Mouse (Mus musculus) R1 (cell line): ENCODE results near the gene Fadd.

Experiments used
- DNase-seq: peaks from one replicate; pipeline ENCODE4 v3.0.0-alpha.2; 2018; ENCODE audit warnings: low read depth, low spot score

Gene Fadd

GRCm38 (mm10) chr7:144577876-144578275, 4.4 kb downstream of the Fadd start:
- no peak for DNase-seq

DNA sequence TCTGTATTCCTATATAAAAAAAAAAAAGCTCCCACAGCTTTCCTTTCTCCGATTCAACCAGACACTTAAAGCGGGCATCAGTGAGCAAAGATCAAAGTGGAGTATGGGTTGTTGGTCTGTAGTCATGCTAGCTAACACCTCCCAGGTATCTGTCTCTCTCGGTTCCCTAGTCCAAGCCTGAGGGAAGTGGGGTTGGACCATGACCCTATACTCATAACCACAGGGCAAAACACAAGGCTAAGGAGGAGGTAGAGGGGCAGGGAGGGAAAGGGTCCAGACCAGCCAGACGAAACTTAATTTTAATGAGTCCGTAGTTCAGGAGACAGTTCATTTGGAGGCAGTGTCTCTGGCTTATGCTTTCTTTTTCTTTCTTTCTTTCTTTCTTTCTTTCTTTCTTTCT, 10.0 kb downstream of the Fadd start:
- no peak for DNase-seq

GRCm38 (mm10) chr7:144571598-144571997, 10.7 kb downstream of the Fadd start:
- DNase-seq, result no peak

DNA sequence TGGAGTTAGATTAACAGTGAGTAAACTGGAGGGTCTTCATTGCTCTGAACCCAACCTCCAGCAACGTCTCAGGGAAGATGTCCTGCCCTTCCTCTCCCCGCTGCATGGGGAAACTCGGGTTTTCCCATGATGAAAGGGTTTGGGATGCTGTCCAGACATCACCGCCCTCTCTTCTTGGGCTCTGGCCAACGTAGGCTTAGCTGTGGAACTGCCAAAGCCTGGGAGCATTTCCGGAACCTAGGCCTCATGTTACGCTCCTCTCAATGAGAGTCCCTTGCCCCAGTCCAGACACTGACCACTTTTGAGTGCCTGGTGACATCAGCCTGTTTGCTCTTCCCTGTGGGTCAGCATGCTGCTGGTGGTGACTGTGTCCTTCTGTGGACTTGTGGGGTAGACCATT, 12.8 kb downstream of the Fadd start:
- DNase-seq, result no peak

DNA sequence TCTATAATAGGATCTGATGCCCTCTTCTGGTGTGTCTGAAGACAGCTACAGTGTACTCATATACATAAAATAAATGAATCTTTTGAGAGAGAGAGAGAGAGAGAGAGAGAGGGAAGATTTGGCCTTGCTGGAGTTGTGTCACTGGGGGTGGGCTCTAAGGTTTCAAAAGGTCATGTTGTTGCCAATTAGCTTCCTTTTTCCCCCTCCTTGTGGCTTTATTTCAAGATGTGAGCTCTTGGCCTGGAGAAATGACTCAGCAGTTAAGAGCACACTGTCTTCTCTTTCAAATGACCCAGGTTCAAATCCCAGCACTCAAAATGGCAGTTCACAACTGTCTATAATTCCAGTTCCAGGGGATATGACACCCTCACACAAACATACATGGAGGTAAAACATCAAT, 14.2 kb downstream of the Fadd start:
- DNase-seq, result no peak

DNA sequence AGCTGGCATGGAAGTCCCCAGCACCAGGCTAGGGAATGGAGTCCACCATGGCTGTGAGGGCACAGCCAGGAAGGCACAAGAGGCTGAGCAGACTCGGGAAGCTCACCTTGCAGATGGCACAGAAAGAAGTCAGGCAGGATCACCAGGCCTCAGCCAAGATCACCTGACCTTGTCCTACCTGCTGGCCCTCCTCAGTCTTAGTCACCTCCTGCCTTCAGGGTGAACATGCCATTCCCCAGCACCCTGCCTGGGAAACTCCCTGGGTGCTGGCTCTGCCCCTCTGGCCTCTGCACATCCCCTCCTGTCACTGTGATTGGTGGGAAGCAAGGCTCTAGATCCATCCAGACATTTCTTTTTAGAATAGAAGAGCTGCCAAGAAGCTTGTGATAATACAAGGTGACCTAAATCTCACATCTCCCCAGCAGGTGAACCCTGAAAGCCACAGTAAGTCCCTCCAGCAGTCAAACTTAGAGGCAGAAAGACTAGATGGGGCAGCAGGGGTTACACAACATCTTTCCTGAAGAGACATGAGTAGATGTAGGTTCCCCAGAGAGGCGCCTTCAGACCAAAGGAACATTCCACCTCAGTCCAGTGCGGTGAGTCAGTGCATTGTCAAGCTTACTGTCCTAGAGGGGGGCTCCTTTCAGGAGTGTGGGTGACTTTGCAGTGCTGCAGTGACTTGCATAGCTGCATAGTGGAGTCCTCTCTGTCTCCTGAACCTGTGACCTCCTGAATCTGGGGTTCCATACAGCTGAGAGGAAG, 15.2 kb downstream of the Fadd start:
- no peak for DNase-seq

GRCm38 (mm10) chr7:144563456-144564155, 18.7 kb downstream of the Fadd start:
- DNase-seq, result no peak

GRCm38 (mm10) chr7:144562016-144562415, 20.2 kb downstream of the Fadd start:
- peak; percentile 66 for DNase-seq

DNA sequence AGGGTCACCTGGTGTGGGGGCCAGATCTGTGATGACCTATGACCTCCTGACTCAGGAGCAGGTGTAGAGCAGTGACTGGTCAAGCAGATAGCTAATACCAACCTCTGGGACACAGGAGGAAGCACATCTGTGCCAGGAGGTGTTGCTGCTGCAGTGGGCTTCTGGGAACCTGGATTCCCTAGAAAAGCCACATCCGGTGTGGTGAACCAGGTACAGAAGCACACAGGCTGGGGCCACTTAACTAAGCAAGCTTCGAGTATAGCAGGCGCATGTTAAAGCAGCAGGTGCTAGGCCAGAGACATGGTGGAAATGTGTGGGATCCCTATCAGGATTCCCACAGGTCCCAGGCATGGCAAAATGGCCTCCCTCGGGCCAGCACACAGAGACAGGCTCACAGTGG, 21.7 kb downstream of the Fadd start:
- no peak for DNase-seq

DNA sequence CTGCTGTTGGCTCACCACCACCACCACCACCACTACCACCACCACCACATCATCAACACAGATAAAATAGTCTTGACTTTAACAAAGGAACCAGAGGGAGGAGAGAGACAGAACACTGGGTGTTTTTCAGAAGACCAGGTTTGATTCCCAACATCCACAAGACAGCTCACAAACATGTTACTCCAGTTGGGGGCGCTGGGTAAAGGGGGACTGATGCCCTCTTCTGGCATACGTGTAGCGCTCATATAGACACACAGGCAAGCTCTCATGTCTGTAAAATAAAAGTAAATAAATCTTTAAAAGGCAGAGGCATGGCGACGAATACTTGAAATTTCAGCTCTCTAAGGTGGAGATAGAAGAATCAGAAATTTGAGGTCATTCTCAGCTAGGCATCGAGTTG, 23.7 kb downstream of the Fadd start:
- no peak for DNase-seq

- no peak for DNase-seq
These were observed 28.2 kb downstream of the Fadd start for GRCm38 (mm10) chr7:144554123-144554472.

DNA sequence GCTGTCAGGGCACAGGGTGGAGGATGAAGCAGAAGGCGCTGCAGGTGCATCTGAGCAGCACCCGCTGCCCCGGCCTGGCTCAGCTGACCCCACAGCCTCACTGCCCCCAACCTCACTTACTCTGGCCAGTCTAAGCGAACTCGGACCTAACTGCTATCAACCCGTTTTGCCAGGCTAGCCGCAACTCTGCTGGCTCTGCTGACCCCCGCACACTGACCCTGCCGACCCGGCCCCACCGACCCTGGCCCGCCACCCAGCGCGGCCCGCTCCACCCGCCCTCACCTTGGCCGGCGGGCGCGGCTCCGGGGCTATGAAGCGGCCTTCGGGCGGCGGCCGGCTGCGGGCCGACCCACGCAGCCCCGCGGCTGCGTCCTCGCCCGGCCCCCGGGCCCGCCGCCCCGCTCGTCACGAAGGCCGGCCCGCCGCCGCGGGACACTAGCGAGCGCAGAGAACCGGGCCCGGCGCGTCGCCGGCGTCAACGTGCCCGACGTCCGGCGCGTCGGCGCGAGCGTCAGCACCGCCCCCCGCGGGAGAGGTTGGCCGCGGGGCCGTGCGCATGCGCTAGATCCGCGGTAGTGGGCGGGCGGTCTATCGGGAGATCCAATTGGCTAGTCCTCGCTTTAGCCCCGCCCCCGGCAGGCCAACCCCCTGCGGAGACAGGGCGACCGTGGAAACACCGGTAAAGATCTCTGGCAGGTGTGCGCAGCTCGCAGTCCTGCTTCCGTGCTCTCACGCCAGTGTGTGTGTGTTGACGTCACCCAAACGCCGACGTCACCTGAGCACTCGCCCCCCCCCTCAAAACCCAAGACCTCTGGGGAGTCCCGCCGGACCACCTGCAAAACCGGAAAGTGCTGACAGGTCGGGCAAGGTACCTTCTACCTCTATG, 28.8 kb downstream of the Fadd start, which contains the start of gene Ppfia1:
TSS of gene Ppfia1 (minus strand) at position 493 of the 886 bp plus-strand sequence.
- DNase-seq, result peak; percentile 92

- no peak for DNase-seq
These were observed 30.0 kb downstream of the Fadd start for GRCm38 (mm10) chr7:144552274-144552673.

DNA sequence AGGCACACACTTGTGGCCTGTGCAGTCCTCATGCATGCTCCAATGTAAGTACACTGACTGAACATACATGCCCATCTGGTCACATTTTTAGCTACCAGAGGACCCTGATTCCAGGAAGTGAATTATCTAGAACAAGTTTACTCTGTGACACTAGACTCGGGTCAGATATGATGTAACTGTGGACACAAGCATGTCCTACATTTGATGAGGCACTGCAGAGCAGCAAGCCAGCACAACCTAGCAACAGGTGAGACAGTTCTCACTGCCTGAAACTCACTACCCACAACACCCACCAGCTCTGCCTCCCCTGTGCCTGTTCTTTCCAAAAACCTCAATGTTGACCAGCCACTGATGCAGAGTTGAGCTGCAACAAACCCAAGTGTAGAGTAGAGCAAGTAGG, 31.5 kb downstream of the Fadd start:
- DNase-seq, result no peak

DNA sequence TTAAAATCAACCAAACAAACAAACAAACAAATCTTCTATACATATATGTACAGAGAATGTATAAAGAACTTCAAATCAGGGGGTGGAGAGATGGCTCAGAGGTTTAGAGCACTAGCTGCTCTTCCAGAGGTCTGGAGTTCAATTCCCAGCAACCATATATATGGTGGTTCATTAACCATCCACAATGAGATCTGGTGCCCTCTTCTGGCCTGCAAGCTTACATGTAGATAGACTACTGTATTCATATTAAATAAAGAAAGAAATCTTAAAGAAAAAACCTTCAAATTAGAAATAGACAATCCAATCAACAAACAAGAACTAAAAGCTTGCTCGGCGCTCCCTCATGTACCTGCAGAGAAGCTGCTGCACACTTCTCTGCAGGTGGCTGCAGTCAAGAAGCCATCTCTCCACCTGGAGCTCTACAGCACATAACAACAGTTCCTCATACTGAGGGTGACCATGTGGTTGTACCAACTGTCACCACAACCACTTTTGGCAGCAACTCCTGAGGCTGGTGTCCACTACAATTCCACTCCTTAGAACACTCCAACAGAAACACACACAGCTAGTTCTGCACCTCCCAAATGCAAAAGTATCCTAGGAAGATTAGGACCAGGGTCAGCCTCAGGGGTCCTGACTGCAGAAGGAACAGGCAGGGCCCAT, 32.2 kb downstream of the Fadd start:
- DNase-seq, result no peak

DNA sequence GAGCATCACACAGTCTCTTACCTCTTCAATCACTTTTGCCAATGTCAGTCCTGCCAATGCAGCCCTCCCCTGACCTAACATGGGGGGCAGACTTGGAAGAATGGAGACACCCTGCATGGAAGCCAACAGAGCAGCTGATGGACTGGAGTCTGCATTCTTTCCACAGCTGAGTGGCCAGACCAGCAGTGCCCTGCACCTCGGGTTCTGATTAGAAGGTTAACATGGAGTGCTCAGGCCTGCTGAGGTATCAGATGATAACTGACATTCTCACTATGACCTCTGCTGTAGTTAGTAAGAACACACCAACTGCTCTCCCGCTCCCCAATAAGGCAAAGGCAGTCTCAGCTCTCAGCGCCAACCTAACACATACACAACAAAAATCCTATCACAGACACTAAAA, 37.0 kb downstream of the Fadd start:
- DNase-seq, result no peak

- DNase-seq, result no peak
These were observed 40.9 kb downstream of the Fadd start for GRCm38 (mm10) chr7:144541351-144541750.

- no peak for DNase-seq
These were observed 43.1 kb downstream of the Fadd start for GRCm38 (mm10) chr7:144539146-144539545.

- no peak for DNase-seq
These were observed 44.1 kb downstream of the Fadd start for GRCm38 (mm10) chr7:144538030-144538644.

- DNase-seq, result no peak
These were observed 45.9 kb downstream of the Fadd start for GRCm38 (mm10) chr7:144536367-144536766.

GRCm38 (mm10) chr7:144534773-144535172, 47.5 kb downstream of the Fadd start:
- no peak for DNase-seq
